Mouse (Mus musculus): ENCODE results near the gene Sptbn4. TPM values are rescaled to one million over a fixed set of nuclear protein-coding genes. Genes with fewer than 3 reads are reported as not detected.

The Sptbn4 gene
- total RNA-seq, 2 experiments from 2014 or later: 0.14 to 0.20 TPM

GRCm38 (mm10) chr7:27332353-27333199 lies 114.9 kb downstream of the Sptbn4 start:
- DNase-seq: peak; percentile 93 to 95
- intact Hi-C loops (cut with DNase I): loop anchor here (5.0 kb wide), 1 partner anchor 40 kb away; no protein-coding TSS in a partner anchor

DNA sequence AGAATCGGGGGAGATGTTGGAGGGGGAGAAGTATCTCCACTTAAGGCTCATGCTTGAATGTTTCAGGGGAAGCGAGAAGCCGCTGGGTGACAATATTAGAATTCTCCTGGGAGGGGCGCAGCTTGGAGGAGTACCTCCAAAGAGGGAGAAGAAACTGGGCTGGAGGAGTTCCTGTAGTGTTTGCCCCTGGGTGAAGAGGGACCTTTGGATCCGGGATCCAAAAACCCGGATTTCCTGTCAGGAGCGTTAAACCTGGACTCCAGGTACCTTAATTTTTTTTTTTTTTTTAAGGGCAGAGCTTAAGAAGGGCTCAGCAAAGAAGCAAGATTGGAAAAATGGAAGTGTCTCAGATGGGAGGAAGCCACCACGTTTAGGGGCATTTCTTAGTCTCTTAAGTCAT lies 115.6 kb downstream of the Sptbn4 start:
- intact Hi-C loops (cut with DNase I): loop anchor here (5.0 kb wide), 1 partner anchor 40 kb away; no protein-coding TSS in a partner anchor
- no peak for DNase-seq

DNA sequence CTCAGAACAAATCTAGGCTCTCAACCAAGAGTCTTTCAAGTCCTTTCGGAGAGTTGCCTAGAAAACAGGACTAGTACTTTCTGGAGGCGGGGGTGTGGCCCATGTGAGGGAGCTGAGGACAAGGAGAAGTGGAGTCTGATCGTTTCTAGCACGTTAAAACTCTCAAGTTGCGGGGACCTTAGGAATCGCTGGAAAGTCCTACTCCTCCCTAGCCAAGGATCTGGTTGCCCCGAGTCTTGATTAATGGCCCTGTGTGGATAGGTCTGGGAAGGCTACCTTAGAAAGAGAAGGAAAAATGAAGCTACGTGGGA lies 116.0 kb downstream of the Sptbn4 start:
- DNase-seq: peak in 1 of 2 experiments; percentile 66
- intact Hi-C loops (cut with DNase I): loop anchor here (5.0 kb wide), 1 partner anchor 39 kb away; no protein-coding TSS in a partner anchor

- intact Hi-C loops (cut with DNase I): loop anchor here (5.0 kb wide), 1 partner anchor 39 kb away; no protein-coding TSS in a partner anchor
Observed at GRCm38 (mm10) chr7:27330709-27331540, 116.6 kb downstream of the Sptbn4 start.

DNA sequence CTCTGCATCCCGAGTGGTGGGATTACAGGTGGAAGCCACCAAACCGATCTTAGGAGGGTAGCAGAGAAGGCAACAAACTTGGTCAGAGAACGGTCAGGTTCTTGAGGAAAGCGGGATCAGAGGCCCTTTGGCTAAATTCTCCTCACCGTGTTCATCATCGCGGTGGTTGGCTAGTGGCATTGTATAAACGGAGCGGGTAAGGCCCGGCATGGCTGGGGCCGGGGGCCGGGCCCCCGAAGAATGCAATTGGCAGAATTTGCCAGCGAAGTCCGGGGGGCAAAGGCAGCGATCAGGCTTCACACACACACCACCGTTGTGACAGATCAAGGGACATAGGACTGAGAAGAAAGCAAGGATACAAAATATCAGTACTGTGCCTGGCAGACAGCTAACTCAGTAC lies 117.5 kb downstream of the Sptbn4 start:
- intact Hi-C loops (cut with DNase I): loop anchor here (2.0 to 5.0 kb wide), 2 partner anchors 19 to 38 kb away; no protein-coding TSS in a partner anchor
- no peak for DNase-seq

More at GRCm38 (mm10) chr7:27330709-27331540, 116.6 kb downstream of the Sptbn4 start:
- DNase-seq: peak; percentile 95

- intact Hi-C loops (cut with DNase I): loop anchor here (2.0 kb wide), 1 partner anchor 19 kb away; no protein-coding TSS in a partner anchor
- DNase-seq: peak; percentile 88 to 91
Observed at GRCm38 (mm10) chr7:27329326-27329947, 118.0 kb downstream of the Sptbn4 start.

DNA sequence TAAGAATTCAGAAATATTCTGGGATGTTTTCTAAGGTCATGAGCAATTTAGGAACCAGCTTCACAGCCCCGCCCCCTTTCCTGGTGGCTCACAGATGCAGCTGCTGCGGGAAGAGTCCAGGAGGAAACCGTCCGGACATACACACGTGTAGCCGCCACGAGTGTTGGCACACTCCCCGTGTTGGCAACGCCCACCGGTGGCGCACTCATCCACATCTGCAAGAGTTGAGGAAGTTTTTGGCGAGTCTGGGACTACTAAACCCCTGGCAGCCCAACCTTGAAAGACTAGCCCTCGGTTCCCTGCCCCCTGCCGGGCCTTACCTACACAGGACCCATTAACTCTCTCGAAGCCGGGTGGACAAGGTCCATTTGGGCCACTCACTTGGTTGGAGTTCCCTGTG lies 118.8 kb downstream of the Sptbn4 start:
- intact Hi-C loops (cut with DNase I): loop anchor here (2.0 kb wide), 1 partner anchor 18 kb away; no protein-coding TSS in a partner anchor
- DNase-seq: peak in 1 of 2 experiments; percentile 55

DNA sequence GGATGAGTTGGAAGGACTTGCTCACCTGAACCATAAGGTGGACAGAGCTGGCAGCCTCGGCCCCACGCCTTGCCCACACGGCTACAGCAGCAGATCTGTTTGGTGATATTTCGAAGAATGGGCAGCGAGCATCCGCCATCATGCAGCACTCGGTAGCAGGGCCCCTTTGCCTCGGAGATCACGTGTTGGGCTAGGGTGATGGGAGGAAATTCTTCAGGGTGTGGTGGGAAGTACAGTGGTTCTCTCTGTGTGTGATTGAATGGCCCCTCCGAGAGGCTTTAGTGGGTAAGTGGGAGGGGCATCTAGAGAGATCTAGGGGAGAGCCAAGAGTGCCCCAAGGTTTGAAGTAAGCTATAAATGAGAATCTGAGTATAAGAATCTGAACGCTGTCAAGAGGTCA lies 119.3 kb downstream of the Sptbn4 start:
- intact Hi-C loops (cut with DNase I): loop anchor here (2.0 kb wide), 1 partner anchor 17 kb away; no protein-coding TSS in a partner anchor

GRCm38 (mm10) chr7:27327500-27327899 lies 120.0 kb downstream of the Sptbn4 start:
- no peak for DNase-seq
- intact Hi-C loops (cut with DNase I): no loop called here

More for the DNA sequence above, 119.3 kb downstream of the Sptbn4 start:
- DNase-seq: no peak

GRCm38 (mm10) chr7:27326101-27326880 lies 121.2 kb downstream of the Sptbn4 start:
- peak in 1 of 2 experiments; percentile 51 for DNase-seq
- intact Hi-C loops (cut with DNase I): no loop called here

DNA sequence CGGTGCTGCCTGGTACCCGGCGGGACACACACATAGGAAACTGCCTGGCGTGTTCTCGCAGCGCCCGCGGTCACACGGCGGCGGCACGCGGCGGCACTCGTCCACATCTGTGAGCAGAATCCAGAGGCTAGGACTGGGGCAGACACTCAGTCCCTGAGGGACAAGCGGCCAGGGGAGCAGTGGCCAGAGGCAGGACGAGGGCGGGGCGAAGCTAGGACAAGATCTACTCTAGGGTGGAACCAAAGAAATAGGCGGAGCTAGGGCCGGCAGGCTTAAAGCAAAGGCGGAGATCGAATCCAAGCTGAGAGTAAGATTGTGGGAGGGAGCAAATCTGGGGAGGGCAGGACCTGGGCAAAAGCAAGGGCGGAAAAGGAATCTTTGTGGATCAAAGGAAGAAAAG lies 121.8 kb downstream of the Sptbn4 start:
- DNase-seq: peak; percentile 80 to 82
- intact Hi-C loops (cut with DNase I): no loop called here

DNA sequence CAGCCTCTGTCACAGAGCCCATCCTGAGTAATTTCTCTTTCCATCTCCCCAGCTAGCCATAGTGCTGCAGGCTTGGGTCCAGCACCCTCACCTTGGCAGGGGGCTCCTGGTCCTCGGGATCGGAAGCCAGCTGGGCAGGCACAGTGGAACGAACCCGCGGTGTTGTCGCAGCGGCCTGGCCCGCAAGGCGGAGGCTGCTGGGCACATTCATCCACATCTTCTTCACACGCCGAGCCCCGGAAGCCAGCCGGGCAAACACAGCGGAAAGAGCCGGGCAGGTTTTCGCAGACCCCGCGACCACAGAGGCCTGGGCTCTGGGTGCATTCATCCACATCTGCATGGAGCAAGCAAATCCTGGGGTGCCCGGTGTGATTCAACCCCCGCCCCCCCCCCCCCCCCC lies 122.6 kb downstream of the Sptbn4 start:
- intact Hi-C loops (cut with DNase I): no loop called here
- DNase-seq: no peak

GRCm38 (mm10) chr7:27324161-27324560 lies 123.3 kb downstream of the Sptbn4 start:
- intact Hi-C loops (cut with DNase I): no loop called here
- no peak for DNase-seq

GRCm38 (mm10) chr7:27323001-27323400 lies 124.5 kb downstream of the Sptbn4 start:
- intact Hi-C loops (cut with DNase I): no loop called here
- DNase-seq: no peak

DNA sequence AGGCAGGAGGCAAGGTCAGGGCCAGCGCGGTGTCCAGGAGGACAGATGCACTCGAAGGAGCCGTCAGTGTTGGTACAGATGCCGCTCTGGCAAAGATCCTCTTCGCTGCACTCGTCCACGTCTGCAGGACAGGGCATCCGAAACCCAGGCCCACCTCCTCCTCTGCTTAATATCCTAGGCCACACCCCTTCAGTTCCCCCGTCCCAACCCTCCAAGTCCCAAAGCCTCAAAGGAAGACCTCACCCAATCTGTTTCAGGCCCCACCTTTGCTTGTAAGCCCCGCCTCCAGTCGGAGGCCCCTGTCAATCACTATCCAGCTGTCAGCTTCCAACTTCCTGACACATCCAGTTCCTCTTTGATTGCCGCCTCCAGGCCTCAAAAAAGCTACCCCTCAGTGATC lies 125.2 kb downstream of the Sptbn4 start:
- DNase-seq: no peak
- intact Hi-C loops (cut with DNase I): no loop called here

DNA sequence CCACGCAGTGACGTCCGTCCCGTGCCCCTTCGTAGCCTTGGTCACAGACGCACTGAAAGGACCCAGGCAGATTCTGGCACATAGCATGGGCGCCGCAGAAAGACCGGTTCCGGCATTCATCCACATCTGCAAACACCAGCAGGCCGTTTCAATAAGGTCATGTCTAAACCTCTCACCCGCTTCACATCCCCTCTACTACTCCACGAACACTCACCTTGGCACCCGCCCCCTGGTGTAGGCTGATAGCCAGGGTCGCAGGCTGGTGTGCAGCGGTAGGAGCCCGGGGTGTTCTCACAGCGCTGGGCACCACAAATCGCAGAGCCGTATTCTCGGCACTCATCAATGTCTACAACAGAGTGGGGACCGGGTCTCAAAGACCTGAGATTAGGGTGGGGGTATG lies 128.1 kb downstream of the Sptbn4 start:
- DNase-seq: no peak
- intact Hi-C loops (cut with DNase I): no loop called here

GRCm38 (mm10) chr7:27315958-27316357 lies 131.5 kb downstream of the Sptbn4 start:
- DNase-seq: peak; percentile 68 to 73
- intact Hi-C loops (cut with DNase I): no loop called here

- intact Hi-C loops (cut with DNase I): no loop called here
- no peak for DNase-seq
Observed at GRCm38 (mm10) chr7:27314393-27314792, 133.1 kb downstream of the Sptbn4 start.

DNA sequence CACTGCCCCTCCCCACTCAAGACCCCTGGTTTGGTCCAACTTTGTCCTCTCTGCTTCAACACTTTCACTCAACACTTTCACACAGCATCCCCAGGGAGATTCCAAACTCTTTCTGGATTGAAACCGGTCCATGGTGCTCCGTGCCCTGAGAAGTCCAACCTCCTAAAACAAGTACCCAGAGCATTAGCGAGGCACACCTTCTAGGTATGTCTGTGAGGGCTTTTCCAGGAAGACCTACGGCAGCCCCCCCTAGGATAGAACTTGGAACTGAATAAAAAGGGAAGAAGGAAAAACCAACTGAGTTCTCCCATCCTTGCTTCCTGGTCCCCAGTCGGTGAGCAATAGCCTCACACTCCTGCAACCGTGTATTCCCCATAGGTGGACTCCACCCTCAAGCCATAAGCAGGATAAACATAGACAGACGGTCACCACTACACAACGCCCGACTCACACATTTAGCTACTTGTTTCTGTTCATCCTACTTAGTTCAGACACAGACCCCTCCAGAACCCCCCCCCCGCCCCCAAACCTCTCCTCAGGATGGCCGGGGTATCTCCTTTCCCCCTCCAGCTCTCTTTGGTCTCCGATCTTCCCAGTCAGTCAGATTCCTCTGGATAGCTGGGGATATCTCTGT lies 135.7 kb downstream of the Sptbn4 start:
- intact Hi-C loops (cut with DNase I): loop anchor here (2.0 kb wide), 1 partner anchor 17 kb away; no protein-coding TSS in a partner anchor
- no peak for DNase-seq

All from heart, postnatal 14 days (tissue).